Mouse (Mus musculus): ENCODE results near the gene Olfr287. TPM values are rescaled to one million over a fixed set of nuclear protein-coding genes. Genes with fewer than 3 reads are reported as not detected.

The Olfr287 gene
- total RNA-seq (2014; fragmentation: Nextera tagmentation) (not detected in 2 replicates), total RNA-seq (2017) (not detected in 2 replicates)

- ATAC-seq (replicated peaks; ENCODE audit: low FRiP score, low TSS enrichment, poor library complexity, severe bottlenecking): no peak
These were observed at the start of gene Olfr287, which contains the start of gene Gm44579 for GRCm38 (mm10) chr15:98220877-98221276. Gene Olfr287 (minus strand): TSS chr15:98221056. Gene Gm44579 (minus strand): TSS chr15:98220977.

- ATAC-seq (replicated peaks; ENCODE audit: low FRiP score, low TSS enrichment, poor library complexity, severe bottlenecking): no peak
These were observed 36.9 kb upstream of the Olfr287 start for GRCm38 (mm10) chr15:98257776-98258175.

GRCm38 (mm10) chr15:98257193-98257592, 36.3 kb upstream of the Olfr287 start, which contains the start of gene H1fnt:
Gene H1fnt (minus strand): TSS chr15:98257293.
- ATAC-seq (replicated peaks; ENCODE audit: low FRiP score, low TSS enrichment, poor library complexity, severe bottlenecking): no peak

- no peak for ATAC-seq (replicated peaks; ENCODE audit: low FRiP score, low TSS enrichment, poor library complexity, severe bottlenecking)
These were observed 35.4 kb upstream of the Olfr287 start for GRCm38 (mm10) chr15:98256271-98256670.

GRCm38 (mm10) chr15:98235442-98235841, 14.6 kb upstream of the Olfr287 start:
- ATAC-seq (replicated peaks; ENCODE audit: low FRiP score, low TSS enrichment, poor library complexity, severe bottlenecking): no peak

GRCm38 (mm10) chr15:98234350-98234749, 13.5 kb upstream of the Olfr287 start, which contains the start of gene Olfr286:
Gene Olfr286 (minus strand): TSS chr15:98234450.
- ATAC-seq (replicated peaks; ENCODE audit: low FRiP score, low TSS enrichment, poor library complexity, severe bottlenecking): no peak

GRCm38 (mm10) chr15:98226096-98226495, 5.2 kb upstream of the Olfr287 start:
- no peak for ATAC-seq (replicated peaks; ENCODE audit: low FRiP score, low TSS enrichment, poor library complexity, severe bottlenecking)

GRCm38 (mm10) chr15:98225610-98226009, 4.8 kb upstream of the Olfr287 start:
- ATAC-seq (replicated peaks; ENCODE audit: low FRiP score, low TSS enrichment, poor library complexity, severe bottlenecking): no peak

- ATAC-seq (replicated peaks; ENCODE audit: low FRiP score, low TSS enrichment, poor library complexity, severe bottlenecking): no peak
These were observed 1.5 kb upstream of the Olfr287 start for GRCm38 (mm10) chr15:98222377-98222776.

- ATAC-seq (replicated peaks; ENCODE audit: low FRiP score, low TSS enrichment, poor library complexity, severe bottlenecking): no peak
These were observed 6.7 kb downstream of the Olfr287 start for GRCm38 (mm10) chr15:98214130-98214529.

- ATAC-seq (replicated peaks; ENCODE audit: low FRiP score, low TSS enrichment, poor library complexity, severe bottlenecking): no peak
These were observed 7.5 kb downstream of the Olfr287 start for GRCm38 (mm10) chr15:98213336-98213870.

GRCm38 (mm10) chr15:98209676-98210075, 11.2 kb downstream of the Olfr287 start:
- no peak for ATAC-seq (replicated peaks; ENCODE audit: low FRiP score, low TSS enrichment, poor library complexity, severe bottlenecking)

GRCm38 (mm10) chr15:98195442-98195841, 25.4 kb downstream of the Olfr287 start, which contains the start of gene Olfr288:
Gene Olfr288 (minus strand): TSS chr15:98195542.
- ATAC-seq (replicated peaks; ENCODE audit: low FRiP score, low TSS enrichment, poor library complexity, severe bottlenecking): no peak

GRCm38 (mm10) chr15:98184456-98184855, 36.4 kb downstream of the Olfr287 start:
- ATAC-seq (replicated peaks; ENCODE audit: low FRiP score, low TSS enrichment, poor library complexity, severe bottlenecking): no peak

- no peak for ATAC-seq (replicated peaks; ENCODE audit: low FRiP score, low TSS enrichment, poor library complexity, severe bottlenecking)
These were observed 38.8 kb downstream of the Olfr287 start for GRCm38 (mm10) chr15:98181856-98182570.

- peak; percentile 99 for ATAC-seq (replicated peaks; ENCODE audit: low FRiP score, low TSS enrichment, poor library complexity, severe bottlenecking)
These were observed 39.6 kb downstream of the Olfr287 start for GRCm38 (mm10) chr15:98181132-98181711.

GRCm38 (mm10) chr15:98180567-98181131, 40.2 kb downstream of the Olfr287 start:
- no peak for ATAC-seq (replicated peaks; ENCODE audit: low FRiP score, low TSS enrichment, poor library complexity, severe bottlenecking)

GRCm38 (mm10) chr15:98177320-98177719, 43.5 kb downstream of the Olfr287 start:
- ATAC-seq (replicated peaks; ENCODE audit: low FRiP score, low TSS enrichment, poor library complexity, severe bottlenecking): no peak

GRCm38 (mm10) chr15:98173821-98174220, 47.0 kb downstream of the Olfr287 start:
- ATAC-seq (replicated peaks; ENCODE audit: low FRiP score, low TSS enrichment, poor library complexity, severe bottlenecking): no peak; the same call in 1 of the 2 replicates

- ATAC-seq (replicated peaks; ENCODE audit: low FRiP score, low TSS enrichment, poor library complexity, severe bottlenecking): no peak
These were observed 48.7 kb downstream of the Olfr287 start for GRCm38 (mm10) chr15:98172113-98172512.

Measured in megakaryocyte-erythroid progenitor cell, adult 5-6 weeks (primary cell).